Mouse (Mus musculus): Measurements from ENCODE around the gene Chmp4b.

DNA sequence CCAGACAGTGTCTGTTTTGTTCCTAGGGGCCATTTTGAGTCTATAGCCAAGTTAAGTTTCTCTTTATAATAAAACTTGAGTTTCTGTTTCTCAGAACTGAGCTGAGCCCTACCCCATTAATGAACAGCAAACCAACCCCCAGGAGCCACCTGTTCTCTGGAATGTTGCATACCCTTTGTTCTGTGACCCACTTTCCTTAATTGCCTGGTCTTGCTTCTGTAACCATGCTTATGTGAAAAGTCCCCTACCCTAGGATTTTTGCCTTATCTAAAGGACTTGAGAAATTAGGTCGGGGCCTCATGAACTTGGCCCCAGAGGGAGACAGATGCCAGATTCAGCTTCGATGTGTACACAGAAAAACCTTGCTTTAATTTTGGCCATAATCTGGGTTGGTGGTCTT, 80.4 kb downstream of the Chmp4b start:
- no peak for TF ChIP-seq CTCF (IDR thresholded peaks at IDR 0.05; ENCODE audit: low read depth, low read length)
- no peak for TF ChIP-seq POLR2A (IDR thresholded peaks at IDR 0.05; ENCODE audit: extremely low read depth, insufficient read depth, low read length)

All from liver, adult 2 months (tissue).